Mouse (Mus musculus): ENCODE data around the gene Arsb.

DNA sequence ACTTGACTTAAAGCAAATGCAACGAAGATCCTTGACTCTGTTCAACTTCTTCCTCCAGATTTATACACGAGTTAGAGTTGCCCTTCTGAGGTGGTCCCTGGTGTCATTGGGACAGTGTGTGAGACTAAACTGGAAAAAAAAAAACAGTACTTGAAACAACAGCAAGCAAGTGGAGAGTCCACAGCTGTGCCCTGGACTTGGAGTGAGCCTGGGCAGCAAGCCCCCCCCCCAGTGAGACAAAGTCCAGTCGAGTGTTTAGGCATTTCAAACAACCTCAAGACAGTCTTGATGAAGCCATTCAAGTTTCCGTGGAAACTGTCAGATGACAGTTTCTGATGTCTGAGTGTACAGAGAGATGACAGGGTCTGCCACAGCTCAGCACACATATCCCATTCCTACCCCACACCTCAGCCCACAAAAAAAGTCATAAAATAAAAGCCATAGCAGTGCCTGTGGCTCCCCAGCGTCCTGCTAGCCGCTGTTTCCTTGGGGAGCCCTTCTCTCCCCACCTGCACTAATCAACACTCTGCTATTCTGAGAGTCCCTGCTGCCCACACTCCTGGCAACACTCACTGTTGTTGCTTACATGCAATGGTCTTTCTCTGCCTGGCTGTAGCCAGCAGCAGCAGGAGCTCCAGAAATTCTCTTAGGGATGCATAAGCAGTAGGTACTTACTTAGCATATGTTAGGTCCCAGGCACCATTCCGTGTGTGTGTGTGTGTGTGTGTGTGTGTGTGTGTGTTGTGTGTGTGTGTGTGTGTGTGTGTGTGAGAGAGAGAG is 159.3 kb downstream of the Arsb start:
- TF ChIP-seq EP300 (IDR thresholded peaks at IDR 0.05; ENCODE audit: low read depth) (no peak), CTCF (IDR thresholded peaks at IDR 0.05; ENCODE audit: low read depth) (no peak)

Data from liver, postnatal 0 days (tissue).